Mouse (Mus musculus): ENCODE results near the gene Rps6ka2.
"Not testable (repeated sequence)": the region's sequence is repeated elsewhere in the genome, so short reads cannot be mapped to it uniquely, and the experiment has no call there.

The Rps6ka2 gene

DNA sequence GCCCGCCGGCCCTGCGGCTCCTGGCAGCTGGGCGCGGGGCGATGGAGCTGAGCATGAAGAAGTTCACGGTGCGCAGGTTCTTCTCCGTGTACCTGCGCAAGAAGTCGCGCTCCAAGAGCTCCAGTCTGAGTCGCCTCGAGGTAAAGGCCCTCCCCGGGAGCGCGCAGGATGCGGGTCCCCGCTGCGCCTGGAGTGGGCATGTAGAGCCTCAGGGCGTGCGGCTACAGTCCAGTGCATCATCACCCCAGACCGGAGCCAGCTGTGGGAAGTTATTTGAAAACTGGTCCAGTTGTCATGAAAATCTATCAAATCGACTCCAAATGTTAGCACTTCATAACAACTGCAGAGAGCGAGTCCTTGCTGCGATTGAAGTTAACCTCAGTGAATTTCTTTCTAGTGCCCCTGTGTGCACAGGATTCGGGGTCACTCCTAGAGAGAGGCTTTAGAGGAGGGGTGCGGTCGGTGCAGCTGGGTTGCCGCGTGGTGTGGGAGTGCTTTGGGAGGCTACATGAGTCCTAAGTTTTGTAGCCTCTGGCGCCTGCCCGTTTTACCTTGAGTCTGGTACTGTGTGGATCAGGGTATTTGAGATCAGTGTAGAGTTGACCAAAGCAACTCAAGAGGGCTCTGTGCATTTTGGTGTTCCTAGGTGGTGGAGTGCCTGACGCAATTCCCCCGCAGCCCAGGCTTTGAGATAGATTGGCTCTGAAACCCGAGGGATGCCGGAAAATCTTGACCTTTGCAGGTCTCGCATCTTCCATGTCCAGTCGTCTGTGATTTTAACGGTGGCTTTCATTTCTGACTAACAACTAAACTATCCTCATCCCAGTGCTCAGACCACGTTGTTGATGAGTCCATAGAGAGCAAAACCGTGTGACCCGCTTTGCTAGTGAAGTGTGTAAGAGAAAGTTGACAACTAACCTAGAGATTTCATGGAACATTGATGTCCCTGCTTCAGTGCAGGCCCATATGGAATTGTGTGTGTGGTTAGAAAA lies 685 bp downstream of the Rps6ka2 start:
- peak in 1 of 2 experiments; percentile 6 for DNase-seq

DNA sequence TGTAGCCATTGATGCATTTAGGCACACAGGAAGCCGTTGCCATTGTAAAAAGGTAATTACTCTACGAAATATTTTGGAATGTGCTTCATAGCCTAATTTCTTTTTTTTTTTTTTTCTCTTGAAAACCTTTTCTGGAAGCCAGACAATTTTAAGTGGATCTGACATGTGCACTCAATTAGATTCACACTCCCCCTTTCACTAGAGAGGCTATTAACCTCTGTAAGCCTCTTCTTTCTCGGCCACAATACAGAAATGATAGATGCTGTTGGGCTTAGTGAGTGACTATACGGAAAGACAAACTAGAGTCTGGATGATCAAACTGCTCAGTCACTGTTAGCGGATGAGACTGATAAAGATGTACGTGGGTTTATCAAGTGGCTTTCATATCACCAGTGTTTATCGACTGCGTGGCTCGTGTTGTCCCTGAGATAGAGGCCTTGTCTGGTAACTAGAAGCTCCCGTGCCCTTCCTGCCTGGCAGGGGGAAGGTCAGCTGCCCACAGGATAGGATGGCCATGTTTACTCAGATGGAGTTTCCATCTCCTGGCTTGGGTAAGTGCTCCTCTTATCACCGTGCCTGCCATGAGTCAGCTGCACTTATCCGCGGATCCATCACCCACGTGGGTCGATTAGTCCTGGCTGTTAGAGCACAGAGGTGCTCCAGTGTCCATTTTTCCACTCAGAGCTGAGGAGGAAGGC lies 3.6 kb downstream of the Rps6ka2 start:
- DNase-seq: no peak

DNA sequence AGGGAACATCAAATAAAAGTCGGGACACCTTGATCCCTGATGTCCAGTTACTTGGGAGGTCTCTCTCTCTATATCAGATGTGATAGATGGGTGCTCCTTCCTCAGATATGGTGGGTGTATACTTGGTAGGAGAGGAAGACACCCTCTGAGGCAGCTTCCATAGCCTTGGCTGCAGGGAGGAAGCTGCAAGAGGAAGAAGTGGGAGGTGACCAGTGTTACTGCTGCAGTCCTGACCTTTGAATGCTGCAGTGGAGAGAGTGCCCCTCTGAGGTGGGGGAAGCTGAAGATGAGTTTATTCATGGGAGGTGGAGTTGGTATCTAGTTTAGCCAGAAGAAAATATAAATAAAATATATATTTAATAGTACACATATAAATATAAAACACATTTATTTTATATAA lies 5.4 kb downstream of the Rps6ka2 start:
- no peak for DNase-seq

DNA sequence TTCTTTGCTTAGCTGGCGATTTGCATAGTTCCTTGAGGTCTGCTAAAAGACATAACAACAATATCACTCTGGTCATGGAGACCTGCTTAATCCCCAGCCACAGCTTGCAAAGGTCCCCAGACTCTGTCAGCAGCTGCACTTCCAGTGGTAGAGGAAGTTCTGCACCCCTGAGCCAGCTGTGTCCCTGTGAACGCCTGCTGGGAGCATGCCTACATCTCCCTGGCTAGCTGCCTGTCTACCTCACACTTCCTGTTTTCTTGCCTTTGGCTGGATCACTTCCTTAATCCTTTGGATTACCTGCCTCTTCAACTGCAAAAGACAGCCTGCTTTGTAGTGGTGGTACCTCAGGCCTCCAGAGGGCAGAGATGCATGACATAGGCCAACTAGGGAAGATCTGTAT lies 6.5 kb downstream of the Rps6ka2 start:
- DNase-seq: peak; percentile 27 to 37

DNA sequence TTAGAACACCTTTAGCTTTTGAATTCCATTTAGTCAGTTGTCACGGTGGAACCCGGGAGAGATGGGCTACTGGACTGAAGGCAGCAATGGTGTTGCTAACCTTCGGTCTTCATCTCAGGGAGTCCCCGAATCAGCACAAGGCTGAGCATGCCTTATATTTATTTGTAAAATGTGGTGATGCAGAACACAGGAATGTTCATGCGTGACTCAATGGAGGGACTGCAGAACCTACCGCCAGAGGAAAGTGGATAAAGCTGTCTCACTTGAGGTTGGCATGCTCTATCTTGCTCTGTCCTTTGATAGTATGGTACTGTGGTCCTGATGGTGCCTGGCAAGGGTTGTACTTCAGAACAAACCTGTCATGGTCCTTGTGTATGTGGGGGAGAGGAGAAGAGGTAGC lies 8.3 kb downstream of the Rps6ka2 start:
- no peak for DNase-seq

DNA sequence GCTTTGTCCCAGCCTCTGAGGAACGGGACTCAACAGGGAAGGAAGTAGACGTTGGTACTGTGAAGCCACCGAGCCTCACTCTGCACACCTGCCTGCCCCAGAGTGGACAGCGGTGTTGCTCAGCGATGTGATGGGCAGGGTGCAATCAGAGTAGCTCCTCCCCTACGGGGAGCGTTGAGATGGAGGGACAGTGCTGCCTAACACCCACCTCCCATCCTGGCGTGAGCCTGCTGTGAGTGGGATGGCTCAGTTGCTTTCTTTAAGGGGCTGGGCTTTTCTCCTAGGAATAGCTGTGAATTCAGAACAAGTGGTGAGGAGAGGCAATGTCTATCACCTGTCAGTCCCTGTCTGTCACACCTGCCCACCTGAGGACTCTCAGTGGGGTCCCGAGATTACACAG lies 12.3 kb downstream of the Rps6ka2 start:
- DNase-seq: no peak

DNA sequence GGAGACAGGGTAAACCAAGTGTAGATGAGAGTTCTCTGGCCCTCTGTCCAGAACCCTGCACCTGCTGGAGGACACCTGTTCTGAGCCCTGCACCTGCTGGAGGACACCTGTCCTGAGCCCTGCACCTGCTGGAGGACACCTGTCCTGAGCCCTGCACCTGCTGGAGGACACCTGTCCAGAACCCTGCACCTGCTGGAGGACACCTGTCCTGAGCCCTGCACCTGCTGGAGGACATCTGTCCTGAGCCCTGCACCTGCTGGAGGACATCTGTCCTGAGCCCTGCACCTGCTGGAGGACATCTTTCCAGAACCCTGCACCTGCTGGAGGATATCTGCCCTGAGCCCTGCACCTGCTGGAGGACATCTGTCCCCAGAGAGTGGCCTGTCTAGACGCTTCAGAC lies 17.1 kb downstream of the Rps6ka2 start:
- not testable (repeated sequence) for DNase-seq

DNA sequence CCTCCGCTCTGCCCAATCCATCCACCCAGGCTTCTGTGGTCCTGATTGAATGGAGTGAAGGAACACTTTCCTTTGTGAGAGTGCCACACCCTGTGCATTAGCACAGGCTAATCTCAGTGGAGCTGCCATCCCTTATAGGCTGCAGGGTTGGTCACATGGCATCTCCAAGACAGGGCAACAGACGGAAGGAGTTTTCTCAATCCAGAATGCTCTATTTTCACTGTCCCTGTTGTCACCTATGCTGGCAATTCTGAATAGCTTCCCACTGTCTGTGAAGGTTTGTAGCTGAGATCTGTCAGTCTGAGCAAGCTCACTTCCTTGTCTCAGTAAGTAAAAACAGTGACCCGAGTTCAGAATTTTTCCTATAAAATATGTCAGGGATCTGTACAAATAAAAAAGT lies 19.5 kb downstream of the Rps6ka2 start:
- no peak for DNase-seq

DNA sequence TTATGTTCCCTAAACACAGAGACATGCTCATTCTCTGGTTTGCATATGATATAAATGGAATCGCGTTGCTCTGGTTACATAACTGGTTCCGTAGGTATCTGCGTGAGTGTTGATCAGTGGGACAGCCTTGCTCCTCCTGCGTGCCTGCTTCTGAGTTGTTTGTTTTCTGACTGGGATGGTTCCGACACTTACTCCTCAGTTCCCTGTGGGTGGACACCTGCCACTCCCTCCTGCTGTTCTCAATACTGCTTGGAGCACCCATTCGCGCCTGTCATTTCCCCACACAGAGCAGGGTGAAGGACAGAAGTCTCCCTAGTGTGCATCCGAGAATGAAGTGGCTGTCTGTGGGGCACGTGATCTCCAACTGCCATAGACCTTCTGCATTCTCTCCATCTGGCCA lies 20.1 kb downstream of the Rps6ka2 start:
- no peak for DNase-seq

DNA sequence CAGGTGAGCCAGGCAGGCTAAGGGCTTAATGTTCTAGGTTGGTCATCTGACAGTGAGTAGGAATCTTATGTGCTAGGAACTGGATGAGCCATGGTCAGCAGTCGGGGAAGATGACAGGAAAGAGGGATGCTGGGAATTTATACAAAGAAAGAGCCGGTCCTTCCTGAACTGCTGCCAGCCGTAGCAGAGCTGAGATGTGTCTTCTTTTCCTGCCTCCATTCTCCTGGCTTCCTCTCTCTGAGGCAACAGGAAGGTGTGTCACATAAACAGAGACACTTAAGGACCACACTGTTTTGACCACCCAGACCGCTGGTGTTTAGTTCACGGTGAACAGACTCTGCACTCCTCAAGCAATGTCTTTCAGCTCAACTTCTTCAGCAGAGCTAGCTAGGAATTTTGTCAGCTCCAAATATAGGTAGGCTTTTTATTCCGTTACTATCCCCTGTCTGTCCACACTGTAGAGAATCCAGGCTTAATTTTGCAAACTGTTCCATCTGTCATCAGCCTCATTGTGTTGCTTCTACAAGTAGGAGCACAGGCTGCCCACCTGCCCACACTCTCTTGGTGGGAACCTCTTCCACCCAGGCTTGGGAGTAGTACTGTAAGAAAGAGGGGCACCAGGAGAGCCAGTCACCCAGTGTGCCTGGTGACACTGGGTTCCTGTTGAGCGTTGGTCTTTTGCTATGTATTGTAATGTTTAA lies 24.4 kb downstream of the Rps6ka2 start:
- peak in 1 of 2 experiments; percentile 12 for DNase-seq

DNA sequence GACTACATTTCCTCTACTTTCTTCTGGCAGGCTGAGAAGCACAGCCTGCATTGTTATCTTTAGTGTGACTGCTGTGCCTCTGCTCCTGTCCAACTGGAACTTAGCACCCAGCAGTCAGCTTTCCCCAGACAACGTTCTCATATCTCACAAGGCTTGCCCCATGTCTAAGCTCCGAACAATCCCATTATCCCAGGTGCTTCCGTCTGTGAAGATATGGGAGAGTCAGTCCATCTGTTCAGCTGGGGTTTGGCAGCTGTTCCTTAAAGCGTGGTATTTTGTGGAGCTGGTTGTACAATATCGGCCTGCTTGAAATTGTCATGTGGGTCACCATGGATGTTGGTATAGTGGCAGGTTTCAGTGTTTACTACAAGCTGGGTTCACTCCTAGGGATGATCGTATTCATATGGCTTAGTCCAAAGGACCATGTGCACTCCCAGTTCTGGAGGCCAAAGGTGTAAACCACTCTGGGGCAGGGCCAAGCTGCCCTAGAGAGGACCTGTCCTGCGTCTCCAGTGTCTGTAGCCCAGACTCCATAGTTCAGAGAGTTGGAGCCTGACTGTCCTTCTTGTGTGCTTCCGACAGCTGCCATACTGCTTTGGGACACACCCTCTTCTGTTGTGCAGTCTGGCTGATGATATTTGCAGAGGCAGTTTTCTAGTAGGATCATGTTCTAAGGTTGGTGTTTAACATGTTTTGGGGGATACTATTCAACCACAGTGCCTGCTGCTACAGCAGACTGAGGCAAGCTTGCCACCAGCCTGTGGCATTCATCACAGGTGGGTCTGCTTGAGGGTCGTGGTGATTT lies 27.4 kb downstream of the Rps6ka2 start:
- peak; percentile 17 to 32 for DNase-seq

DNA sequence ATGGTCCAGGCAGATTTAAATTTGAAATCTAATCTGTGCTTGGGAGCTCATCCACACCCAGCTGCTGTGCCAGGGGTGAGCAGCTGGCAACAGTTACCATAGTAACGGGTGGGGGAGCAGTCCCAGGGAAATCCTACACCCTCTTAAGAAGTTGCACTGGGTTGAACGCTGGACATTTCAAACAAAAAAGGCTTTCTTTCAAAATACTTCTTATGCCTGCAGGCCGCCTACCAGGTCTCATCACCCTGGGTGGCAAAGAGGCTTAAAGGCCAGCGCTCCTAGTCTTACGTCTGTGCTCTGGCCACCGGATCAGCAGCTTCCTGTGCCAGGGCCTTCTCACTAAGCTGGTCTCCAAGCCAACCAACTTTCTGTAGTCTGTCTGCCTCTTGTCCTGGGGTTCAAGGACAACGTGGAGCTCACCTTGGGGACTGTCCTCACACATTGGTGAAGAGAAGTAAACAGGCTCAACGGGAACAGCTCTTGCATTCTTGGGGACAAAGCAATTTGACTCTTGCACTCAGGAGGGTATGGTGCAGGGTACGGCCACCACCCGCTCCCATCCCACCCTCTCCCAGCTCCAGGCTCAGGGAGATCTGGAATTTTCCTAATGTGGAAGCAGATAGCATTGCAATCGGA lies 35.0 kb downstream of the Rps6ka2 start:
- DNase-seq: no peak

DNA sequence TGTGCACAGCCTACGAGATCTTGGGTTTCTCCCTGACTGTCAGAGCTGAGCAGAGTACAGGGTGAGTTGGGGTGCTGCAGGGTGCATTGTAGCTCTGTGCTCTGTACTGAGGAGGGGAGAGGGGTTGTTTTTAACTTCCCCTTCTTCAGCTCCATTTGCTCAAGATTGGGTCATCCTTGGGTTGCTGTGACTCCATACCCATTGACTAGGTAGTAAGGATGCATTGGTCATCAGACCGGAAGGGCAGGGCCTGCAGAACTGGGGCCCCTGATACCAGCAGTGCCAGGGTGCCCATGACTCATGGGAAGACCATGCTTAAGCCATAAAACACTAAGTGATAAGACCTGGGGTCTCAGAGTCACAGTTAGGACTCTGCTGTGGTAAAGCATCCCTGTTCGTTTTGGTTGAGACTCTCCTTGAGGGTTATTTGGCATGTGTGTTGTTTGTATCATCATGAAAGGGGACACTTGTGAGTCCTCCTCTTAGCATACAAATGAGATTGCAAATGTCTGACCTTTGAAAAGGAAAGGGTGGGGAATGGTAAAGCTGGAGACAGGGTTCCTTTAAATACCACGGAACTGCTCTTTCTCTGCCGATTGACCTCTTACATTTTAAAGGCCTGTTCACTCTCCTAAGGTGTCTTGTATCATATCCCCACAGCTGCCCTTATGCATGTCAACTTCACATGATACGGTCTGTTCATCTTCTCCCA lies 36.7 kb downstream of the Rps6ka2 start:
- no peak for DNase-seq

DNA sequence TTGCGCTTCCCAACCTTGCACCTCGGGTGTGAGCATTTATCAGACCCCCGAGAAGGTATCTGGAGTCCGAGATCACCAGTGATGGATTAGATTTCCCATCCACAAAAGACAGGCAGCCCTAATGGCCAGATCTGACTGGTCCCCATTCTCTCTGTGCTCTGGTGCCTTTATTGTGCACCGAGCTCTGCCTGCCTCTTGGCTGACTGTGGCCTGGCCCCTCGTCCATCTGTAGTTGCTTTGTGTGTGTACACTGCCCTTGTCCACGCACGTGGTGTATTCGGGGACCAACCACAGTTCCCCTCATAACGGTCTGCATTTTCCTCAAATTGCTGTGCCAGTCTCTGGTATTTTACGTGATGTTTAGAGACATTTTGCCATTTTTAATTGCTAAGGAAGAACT lies 40.7 kb downstream of the Rps6ka2 start:
- DNase-seq: no peak

DNA sequence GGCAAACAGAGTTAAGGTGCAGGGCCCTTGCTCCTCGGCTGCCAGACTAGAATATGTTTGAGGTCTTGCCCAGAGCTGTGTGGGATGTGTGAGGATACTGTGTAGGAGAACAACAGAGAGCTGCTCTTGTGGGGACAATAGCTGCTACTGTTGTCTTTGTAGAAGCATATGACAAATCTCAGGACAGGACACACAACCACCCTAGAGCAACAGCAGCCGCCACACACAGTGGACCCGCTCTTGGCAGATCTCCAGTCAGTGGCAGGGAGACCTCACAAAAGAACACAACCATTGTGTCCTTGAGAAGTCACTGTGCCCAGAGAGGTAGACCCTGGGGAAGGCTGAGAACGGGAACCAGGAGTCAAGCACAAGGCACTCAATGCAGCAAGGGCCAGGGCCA lies 42.0 kb downstream of the Rps6ka2 start:
- no peak for DNase-seq

DNA sequence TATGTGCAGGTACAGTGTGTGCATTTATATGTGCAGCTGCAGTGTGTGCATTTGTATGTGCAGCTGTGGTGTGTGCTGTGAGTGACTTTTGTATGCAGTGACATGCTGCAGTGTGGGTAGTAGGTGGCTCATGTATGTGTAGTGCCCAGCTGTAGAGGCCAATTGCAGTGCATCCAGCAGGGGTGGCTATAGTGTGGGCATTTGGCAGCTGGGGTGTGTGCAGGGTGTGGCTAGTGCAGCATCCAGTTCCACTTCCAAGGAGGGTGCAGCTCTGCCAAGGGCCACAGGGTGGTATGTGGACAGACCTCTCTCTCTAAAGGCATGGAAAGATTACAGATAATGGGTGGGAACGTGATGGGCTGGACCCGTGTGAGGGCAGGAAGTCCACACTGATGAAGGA lies 43.3 kb downstream of the Rps6ka2 start:
- no peak for DNase-seq

DNA sequence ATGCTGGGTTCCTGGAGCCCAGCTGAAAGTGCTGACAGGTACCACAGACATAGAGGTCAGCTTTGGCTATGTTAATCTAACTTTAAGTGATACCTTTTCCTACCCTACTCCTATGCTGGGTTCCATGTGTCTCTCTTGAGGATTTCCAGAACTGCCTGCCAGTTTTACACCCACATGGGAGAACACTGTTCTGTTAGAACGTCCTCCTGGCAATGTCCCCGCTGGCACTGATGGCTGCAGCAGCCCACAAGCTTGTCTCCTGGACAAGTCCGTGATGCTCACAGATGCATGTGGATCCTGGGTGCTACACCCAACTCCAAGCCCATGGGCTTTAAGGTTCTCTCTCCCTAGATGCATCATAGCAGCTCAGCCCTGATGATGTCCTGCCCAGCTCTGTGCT lies 44.1 kb downstream of the Rps6ka2 start:
- no peak for DNase-seq

DNA sequence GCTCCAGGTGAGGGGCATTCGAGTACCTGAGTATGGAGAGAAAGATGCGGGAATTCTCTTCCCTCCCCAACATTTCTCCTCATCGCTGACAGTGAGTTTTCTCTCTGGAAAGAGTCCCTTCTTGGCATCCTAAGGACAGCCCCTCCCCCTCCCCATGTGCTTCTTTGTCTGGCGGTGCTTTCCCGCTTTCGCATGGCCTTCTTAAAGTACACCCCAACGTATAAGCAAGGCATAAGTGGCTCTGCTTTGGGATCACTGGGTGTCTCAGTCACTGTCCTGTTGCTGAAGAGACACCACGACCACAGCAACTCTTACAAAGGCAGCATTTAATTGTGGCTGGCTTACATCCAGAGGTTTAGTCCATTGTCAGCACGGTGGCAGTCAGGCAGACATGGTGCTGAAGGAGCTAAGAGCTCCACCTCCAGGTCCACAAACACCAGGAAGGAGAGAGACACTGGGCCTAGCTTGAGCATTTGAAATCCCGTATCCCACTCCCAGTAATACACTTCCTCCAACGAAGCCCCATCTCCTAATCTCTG lies 47.9 kb downstream of the Rps6ka2 start:
- DNase-seq: no peak

DNA sequence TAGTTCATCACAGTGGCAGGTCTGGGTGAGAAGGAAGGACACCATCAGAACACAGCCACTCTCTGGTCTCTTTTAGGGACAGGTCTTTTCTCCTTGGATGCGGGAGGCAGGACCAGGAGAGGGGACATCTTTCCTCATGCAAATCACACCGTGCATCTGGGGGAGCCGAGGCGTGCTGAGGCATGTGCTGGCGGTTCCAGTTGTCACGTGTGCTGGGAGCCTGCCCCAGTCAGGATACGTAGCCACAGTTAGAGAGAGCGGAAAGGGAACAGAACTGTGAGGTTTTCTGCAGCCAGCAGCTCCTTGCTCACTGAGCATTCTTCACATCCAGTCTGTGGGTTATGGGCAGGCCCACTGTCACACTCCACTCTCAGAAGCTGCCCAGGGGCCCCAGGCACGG lies 48.5 kb downstream of the Rps6ka2 start:
- no peak for DNase-seq

DNA sequence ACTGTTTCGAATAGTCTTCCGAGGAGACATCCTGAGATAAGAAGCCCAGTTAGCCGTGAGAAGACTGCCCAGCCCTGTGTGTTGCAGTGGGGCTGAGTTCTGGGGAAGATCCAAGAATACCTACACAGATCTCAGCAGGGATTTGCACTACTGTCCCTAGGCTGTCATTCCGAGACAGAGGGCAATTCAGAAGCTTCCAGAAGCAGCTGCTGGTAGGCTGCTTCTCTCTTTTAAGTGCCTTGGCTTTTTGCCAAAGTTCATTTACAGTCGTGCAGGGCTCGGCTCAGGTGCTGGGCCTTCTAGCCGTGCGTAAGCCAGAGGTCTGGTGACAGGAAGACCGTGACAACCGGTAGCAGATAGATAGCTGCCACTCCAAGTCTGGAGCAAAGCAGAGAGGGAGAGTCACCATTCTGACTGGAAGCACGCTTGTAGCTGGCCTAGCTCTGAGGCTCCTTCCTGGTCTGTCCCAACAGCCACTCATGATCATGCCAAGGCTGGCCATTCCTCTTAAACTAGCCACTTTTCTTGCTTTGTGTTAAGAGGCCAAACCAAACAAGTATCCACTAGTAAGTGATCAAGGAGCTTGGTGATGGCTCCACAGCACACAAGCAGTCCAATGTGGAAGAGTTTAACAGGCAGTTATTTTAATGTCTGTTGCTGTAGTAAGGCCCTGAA lies 49.3 kb downstream of the Rps6ka2 start:
- no peak for DNase-seq

DNA sequence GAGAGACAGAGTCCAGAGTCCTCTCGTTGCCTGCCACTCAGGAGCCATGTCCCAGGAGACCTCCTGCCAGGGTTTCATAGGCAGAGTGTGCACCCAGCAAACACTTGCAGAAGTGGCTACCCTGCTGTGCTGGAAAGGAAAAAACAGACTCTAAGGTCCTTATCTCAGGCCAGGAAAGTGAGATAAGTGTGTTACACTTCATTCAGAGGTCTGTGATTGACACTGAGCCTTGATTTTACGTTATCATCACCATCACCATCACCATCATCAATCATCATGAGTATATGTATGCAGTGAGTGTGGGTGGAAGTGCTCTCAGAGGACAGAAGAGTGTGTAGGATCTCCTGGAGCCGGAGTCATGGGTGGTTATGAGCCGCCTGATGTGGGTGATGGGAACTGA lies 51.4 kb downstream of the Rps6ka2 start:
- DNase-seq: no peak

All from kidney, adult 8-10 months (tissue).